Mouse (Mus musculus) heart, embryonic 11.5 days (tissue): ENCODE data around the gene Cmpk2. TPM values are rescaled to one million over a fixed set of nuclear protein-coding genes. Genes with fewer than 3 reads are reported as not detected.
A peak's percentile ranks its signal among the peaks of the same experiment; 100 is the strongest.

Experiments used
- ATAC-seq: fragments of 200-750 bp; cut with Nextera tagmentation; replicated peaks from 2 replicates; pipeline ENCODE4 v1.8.0; 2017; ENCODE audit warnings: moderate library complexity; ENCODE audit not compliant: insufficient number of reproducible peaks, low FRiP score, low TSS enrichment
- H3K27ac ChIP-seq: fragments of 300-500 bp; sonication (generic); 2 replicates; pipeline ENCODE4 v1.5.1; 2014; ENCODE audit warnings: mild to moderate bottlenecking, low read depth, low read length
- H3K27me3 ChIP-seq: fragments of 300-500 bp; sonication (generic); 2 replicates; pipeline ENCODE4 v1.6.1; 2014; ENCODE audit warnings: mild to moderate bottlenecking, low read length, mixed read lengths; ENCODE audit not compliant: control insufficient read depth, insufficient read depth
- H3K36me3 ChIP-seq: fragments of 300-500 bp; sonication (generic); 2 replicates; pipeline ENCODE4 v1.6.1; 2014; ENCODE audit warnings: mild to moderate bottlenecking, low read length, moderate library complexity, mixed read lengths; ENCODE audit not compliant: control insufficient read depth, insufficient read depth
- H3K4me1 ChIP-seq: fragments of 300-500 bp; sonication (generic); 2 replicates; pipeline ENCODE4 v1.6.1; 2014; ENCODE audit warnings: low read length; ENCODE audit not compliant: control insufficient read depth, insufficient read depth
- H3K4me2 ChIP-seq: fragments of 300-500 bp; sonication (generic); 2 replicates; pipeline ENCODE4 v1.6.1; 2014; ENCODE audit warnings: mild to moderate bottlenecking, moderate library complexity
- H3K4me3 ChIP-seq: fragments of 300-500 bp; sonication (generic); 2 replicates; pipeline ENCODE4 v1.5.1; 2014; ENCODE audit warnings: low read depth, low read length
- H3K9ac ChIP-seq: fragments of 300-500 bp; sonication (generic); 2 replicates; pipeline ENCODE4 v1.6.1; 2014; ENCODE audit warnings: mild to moderate bottlenecking, low read depth, low read length, moderate library complexity
- H3K9me3 ChIP-seq: fragments of 300-500 bp; sonication (generic); replicated peaks from 2 replicates; pipeline ENCODE4 v1.6.1; 2016; ENCODE audit warnings: low read length; ENCODE audit not compliant: control insufficient read depth
- WGBS: fragments of 180-500 bp; shearing (Covaris S2); extraction: QIAGEN DNeasy Blood & Tissue Kit; methylation state at CpG from one replicate; pipeline ENCODE4 v1.1.7; 2014; ENCODE audit not compliant: insufficient replicate concordance; 5-methylcytosine and 5-hydroxymethylcytosine counted together
- polyA plus RNA-seq: library from polyadenylated mRNA; unstranded; fragments of >200 nt; fragmentation: Nextera tagmentation; extraction: Ambion mirVana; gene quantifications from 2 replicates; pipeline ENCODE4 v1.2.1, GENCODE M21; 2014

Cmpk2 gene
- polyA plus RNA-seq, 1 experiment from 2014 or later = 9.1 TPM

DNA sequence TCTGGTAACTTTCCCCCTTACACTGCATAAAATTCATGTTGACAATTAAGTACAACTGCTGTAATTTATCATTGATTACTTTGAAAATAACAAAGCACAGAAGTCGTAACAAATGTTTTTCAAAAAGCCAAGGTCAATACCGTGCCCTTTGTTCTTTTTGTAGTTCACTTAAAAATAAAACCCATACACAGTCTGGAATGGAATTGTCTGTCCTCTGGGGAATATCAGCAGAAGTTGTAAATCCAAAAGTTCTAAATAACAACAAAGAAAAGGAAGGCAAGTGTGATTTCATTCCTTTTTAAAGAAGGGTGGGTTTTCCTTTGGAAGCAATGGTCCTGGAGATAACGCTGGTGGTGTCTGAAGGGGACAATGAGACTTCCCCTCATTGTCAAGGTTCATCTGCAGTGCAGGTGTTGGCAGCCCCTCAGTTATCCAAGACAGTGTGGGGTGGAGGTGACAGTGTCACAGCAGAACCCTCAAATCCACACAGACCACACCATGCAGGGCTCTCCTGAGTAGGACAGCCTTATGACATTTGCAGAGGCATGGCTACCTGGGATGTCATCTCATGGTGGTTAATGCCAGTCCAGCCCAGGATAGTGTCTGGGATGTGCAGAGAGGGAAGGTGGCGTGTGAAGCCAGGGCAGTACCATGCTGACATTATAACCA lies 22.5 kb upstream of the Cmpk2 start:
- Histone ChIP-seq H3K36me3 (no peaks in the 10 kb centered on the region), H3K27ac (no peak overlapping the region), H3K4me1 (no peaks in the 10 kb centered on the region), H3K9ac (no peak overlapping the region), H3K27me3 (no peaks in the 10 kb centered on the region), H3K4me3 (no peak overlapping the region), H3K4me2 (no peak overlapping the region), H3K9me3 (no peaks in the 10 kb centered on the region)
- WGBS = 69% methylated on average over 4 of the region's 4 CpGs
- no peak for ATAC-seq

DNA sequence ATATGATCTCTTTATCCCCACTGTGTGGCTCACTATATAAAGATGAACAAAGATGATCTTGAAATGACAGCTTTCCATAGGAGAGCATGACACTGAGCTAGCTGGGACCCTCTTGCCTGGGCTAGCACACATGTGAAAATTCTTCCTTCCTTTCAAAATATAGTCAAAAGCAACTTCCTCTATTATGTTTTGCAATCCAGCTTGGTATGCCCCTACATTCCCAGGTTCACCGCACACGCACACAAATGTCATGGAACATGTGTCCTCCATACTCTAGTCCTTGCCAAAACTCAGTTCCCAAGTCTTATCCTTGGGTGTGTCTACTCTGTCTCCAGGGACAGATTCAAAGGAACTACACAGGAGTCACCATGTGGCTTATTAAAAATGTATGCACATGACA lies 19.5 kb upstream of the Cmpk2 start:
- ATAC-seq = no peak
- WGBS = 94% methylated on average over 2 of the region's 2 CpGs
- no peaks in the 10 kb centered on the region; the same call in 1 of the 2 replicates for H3K4me1 ChIP-seq

DNA sequence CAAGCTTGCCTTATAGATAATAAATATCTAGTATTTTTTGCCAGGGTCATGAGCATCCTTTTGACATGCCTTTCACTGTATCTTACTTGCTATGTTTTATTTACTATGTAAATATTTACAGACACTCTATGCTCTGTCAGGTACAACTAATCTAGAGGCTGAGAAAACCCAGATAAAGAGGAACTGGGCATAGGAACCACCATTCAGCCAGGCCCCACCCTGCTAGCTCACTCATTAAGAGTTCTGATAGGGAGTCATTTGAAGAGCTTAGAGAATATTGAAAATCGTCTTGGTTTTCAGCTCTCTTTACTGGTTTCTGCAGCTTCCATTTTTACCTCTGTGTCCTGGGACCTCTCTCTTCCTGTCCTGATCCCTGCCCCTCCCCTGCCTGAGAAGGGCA lies 17.9 kb upstream of the Cmpk2 start:
- no peak overlapping the region for H3K27ac ChIP-seq
- no peaks in the 10 kb centered on the region for H3K9me3 ChIP-seq
- peaks cover under 1% of the 10 kb centered on the region; the same call in 1 of the 2 replicates for H3K4me1 ChIP-seq
- no peak overlapping the region for H3K4me2 ChIP-seq
- 21% methylated on average over 1 of the region's 1 CpGs for WGBS
- no peak overlapping the region for H3K4me3 ChIP-seq
- no peaks in the 10 kb centered on the region for H3K27me3 ChIP-seq
- no peaks in the 10 kb centered on the region for H3K36me3 ChIP-seq
- no peak for ATAC-seq
- no peak overlapping the region for H3K9ac ChIP-seq

More for the DNA sequence above, 19.5 kb upstream of the Cmpk2 start:
- no peak overlapping the region for H3K27ac ChIP-seq
- H3K4me3 ChIP-seq = no peak overlapping the region
- no peaks in the 10 kb centered on the region for H3K9me3 ChIP-seq
- H3K9ac ChIP-seq = no peak overlapping the region
- no peak overlapping the region for H3K4me2 ChIP-seq
- no peaks in the 10 kb centered on the region for H3K27me3 ChIP-seq
- H3K36me3 ChIP-seq = no peaks in the 10 kb centered on the region

DNA sequence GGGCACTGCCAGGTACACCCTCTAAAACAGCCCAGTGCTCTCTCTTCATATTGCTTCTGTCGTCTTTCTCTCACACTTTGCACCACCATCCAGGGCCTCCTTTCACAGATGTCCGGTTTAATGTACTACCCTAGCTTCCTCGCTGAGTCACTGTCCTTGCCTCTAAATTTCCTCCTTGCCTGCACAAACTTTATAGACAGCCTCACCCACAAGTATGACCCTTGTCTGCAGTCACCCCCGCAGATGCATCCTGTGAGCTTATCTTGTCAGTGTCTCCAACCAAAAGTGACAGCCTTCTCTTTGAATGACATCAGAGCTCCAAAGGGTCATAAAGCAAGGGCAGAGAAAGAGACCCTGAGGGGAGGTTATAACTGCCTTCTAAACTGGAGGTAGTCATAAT lies 16.1 kb upstream of the Cmpk2 start:
- no peak for ATAC-seq
- Histone ChIP-seq H3K27me3 (no peaks in the 10 kb centered on the region), H3K4me2 (no peak overlapping the region), H3K27ac (no peak overlapping the region), H3K9me3 (no peaks in the 10 kb centered on the region), H3K36me3 (no peaks in the 10 kb centered on the region), H3K4me1 (peaks cover 3% of the 10 kb centered on the region; the same call in 1 of the 2 replicates), H3K4me3 (no peak overlapping the region), H3K9ac (no peak overlapping the region)
- 45% methylated on average over 4 of the region's 4 CpGs for WGBS

DNA sequence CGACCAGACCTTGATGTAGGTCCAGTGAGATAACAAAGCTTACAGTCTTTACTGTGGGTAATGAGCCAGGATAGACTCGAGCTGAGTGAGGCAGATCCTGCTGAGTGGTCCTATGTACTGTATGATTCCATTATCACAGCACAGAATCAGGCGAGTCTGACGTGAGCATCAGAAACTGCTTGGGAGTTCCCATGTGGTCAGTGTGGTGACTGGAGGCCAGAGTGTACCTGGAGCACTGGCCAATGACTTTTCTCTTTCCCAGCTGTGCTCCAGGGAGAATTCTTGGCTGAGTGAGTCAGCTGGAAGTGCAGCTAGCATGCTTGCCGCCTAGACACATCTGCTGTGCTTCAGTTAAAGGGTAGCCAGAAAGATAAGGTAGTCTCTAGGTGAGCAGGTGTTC lies 14.3 kb upstream of the Cmpk2 start:
- H3K27me3 ChIP-seq = no peaks in the 10 kb centered on the region
- H3K36me3 ChIP-seq = no peaks in the 10 kb centered on the region
- WGBS = 47% methylated on average over 5 of the region's 5 CpGs
- H3K27ac ChIP-seq = no peak overlapping the region
- H3K4me1 ChIP-seq = peaks cover 3% of the 10 kb centered on the region; the same call in 1 of the 2 replicates
- ATAC-seq = no peak
- H3K4me2 ChIP-seq = no peak overlapping the region
- H3K9ac ChIP-seq = no peak overlapping the region
- no peak overlapping the region for H3K4me3 ChIP-seq
- no peaks in the 10 kb centered on the region for H3K9me3 ChIP-seq

DNA sequence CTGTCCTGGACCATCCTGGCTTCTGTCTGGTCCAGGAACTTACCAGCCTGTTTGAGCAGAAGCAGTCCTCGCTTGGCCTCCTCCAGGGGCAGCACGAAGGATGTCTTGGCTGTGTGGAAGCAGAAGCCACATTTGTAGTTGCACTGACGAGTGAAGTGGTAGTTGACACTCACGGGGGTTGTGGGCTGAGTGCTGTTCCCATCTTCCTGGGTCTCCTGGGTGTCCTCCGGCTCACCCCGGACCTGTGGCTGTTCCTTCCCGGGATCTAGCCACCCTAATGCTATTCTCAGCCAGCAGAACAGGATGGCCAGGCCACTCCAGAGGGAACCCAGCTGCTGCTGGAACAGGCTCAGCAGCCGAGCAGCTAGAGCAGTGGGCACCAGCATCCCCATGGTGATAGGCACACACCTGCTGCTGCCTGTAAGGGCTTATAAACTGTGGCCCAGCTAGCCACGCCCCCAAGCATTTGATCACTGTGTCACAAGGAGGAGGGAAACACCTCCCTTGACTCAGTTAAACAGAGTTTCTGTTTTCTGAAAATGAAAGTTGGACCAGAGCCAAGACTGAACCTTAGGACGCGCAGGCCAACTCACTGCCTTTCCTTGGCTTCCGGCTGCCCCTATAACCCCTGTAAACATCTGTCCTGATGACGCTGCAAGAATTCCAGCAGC lies 12.8 kb upstream of the Cmpk2 start, which contains the start of gene Rsad2:
TSS of gene Rsad2 (minus strand) at position 425 of the 671 bp plus-strand sequence.
- H3K36me3 ChIP-seq = no peaks in the 10 kb centered on the region
- peak within 1 kb of the TSS; percentile 31; the same call in 1 of the 2 replicates for H3K4me2 ChIP-seq
- no peaks in the 10 kb centered on the region for H3K9me3 ChIP-seq
- ATAC-seq = 0 out of 2 replicates have a peak, but pooled peaks have one; percentile 39
- no peak within 1 kb of the TSS for H3K27ac ChIP-seq
- peaks cover 3% of the 10 kb centered on the region; the same call in 1 of the 2 replicates for H3K4me1 ChIP-seq
- no peaks in the 10 kb centered on the region for H3K27me3 ChIP-seq
- no peak within 1 kb of the TSS for H3K4me3 ChIP-seq
- WGBS = 50% methylated on average over 13 of the region's 13 CpGs
- H3K9ac ChIP-seq = no peak within 1 kb of the TSS

DNA sequence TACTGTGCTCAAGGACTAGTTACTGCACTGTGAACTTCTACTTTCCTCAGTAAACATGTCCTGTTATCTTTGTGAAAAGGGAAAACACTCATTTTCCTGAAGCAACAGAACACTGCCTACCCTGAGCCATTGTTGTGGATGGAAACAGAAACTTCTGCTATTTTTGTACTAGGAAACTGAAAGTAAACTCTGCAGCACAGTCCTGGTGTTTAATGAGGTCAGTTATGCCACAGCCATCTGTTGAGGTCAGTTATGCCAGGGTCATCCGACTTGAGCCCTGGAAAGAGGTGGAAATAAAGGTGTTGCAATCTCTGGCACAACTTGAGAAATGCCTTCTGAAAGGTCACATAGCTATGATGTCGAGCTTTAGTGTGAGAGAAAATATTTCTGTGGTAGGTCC lies 8.9 kb upstream of the Cmpk2 start:
- no peak overlapping the region for H3K9ac ChIP-seq
- no peaks in the 10 kb centered on the region for H3K9me3 ChIP-seq
- no peak overlapping the region for H3K27ac ChIP-seq
- no peaks in the 10 kb centered on the region for H3K27me3 ChIP-seq
- 0 out of 2 replicates have a peak, but pooled peaks cover 3% of the 10 kb centered on the region for H3K4me1 ChIP-seq
- ATAC-seq = no peak
- H3K36me3 ChIP-seq = no peaks in the 10 kb centered on the region
- H3K4me3 ChIP-seq = no peak overlapping the region
- H3K4me2 ChIP-seq = no peak overlapping the region
- WGBS = 46% methylated on average over 2 of the region's 2 CpGs

DNA sequence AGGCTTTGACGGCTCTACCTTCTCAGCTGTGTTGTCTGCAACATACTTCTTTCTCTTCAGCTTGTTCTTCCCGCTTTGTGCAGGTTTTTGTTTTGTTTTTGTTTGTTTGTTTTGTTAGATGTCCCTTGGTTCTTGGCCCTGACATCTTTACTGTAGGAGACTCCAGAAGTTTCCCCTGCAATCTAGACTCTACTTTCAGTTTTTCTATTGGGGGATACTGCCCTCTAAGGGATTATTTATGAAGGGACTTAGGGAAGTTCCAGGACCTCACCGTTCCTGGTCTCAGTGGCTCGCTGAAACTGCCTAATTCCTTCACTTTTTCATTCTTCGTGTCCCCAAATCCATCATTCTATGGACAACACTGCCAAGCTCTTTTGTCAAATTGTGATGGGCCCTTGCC lies 3.4 kb upstream of the Cmpk2 start:
- no peak overlapping the region for H3K9ac ChIP-seq
- H3K4me3 ChIP-seq = no peak overlapping the region
- ATAC-seq = no peak
- H3K36me3 ChIP-seq = no peaks in the 10 kb centered on the region
- H3K4me1 ChIP-seq = peaks cover 3% of the 10 kb centered on the region; the same call in 1 of the 2 replicates
- H3K27me3 ChIP-seq = no peaks in the 10 kb centered on the region; the same call in 1 of the 2 replicates
- WGBS = 74% methylated on average over 5 of the region's 5 CpGs
- H3K4me2 ChIP-seq = no peak overlapping the region
- H3K9me3 ChIP-seq = no peaks in the 10 kb centered on the region
- no peak overlapping the region for H3K27ac ChIP-seq
